Mouse (Mus musculus) liver, adult 2 months (tissue): ENCODE measurements around the gene Krtap14. TPM values are rescaled to one million over a fixed set of nuclear protein-coding genes. Genes with fewer than 3 reads are reported as not detected.

Experiments
- DNase-seq: peaks from one replicate; pipeline ENCODE4 v3.0.0-alpha.2; 2011; ENCODE audit warnings: low read depth, low spot score; ENCODE audit errors: extremely low read depth
- H3K27ac ChIP-seq: fragments of 200-500 bp; replicated peaks from 2 replicates; pipeline ENCODE4 v1.5.1; 2012; ENCODE audit warnings: low read depth, mild to moderate bottlenecking, control low read depth, inconsistent platforms, low read length; ENCODE audit not compliant: insufficient read depth
- H3K27me3 ChIP-seq: fragments of 200-500 bp; 2 replicates; pipeline ENCODE4 v1.6.1; 2012; ENCODE audit warnings: mild to moderate bottlenecking, moderate library complexity, low read length, inconsistent platforms; ENCODE audit not compliant: control insufficient read depth, insufficient read depth
- H3K36me3 ChIP-seq: fragments of 200-500 bp; 2 replicates; pipeline ENCODE4 v1.6.1; 2012; ENCODE audit warnings: low read length, inconsistent platforms; ENCODE audit not compliant: control insufficient read depth, insufficient read depth
- H3K4me1 ChIP-seq: fragments of 200-500 bp; 2 replicates; pipeline ENCODE4 v1.6.1; 2011; ENCODE audit warnings: low read length; ENCODE audit not compliant: control insufficient read depth, insufficient read depth
- H3K4me3 ChIP-seq: fragments of 200-500 bp; 2 replicates; pipeline ENCODE4 v1.5.1; 2011; ENCODE audit warnings: low read depth, mild to moderate bottlenecking, control low read depth, low read length, moderate library complexity; ENCODE audit not compliant: insufficient read depth
- H3K79me2 ChIP-seq: fragments of 200-500 bp; 2 replicates; pipeline ENCODE4 v1.6.1; 2012; ENCODE audit warnings: inconsistent platforms, mild to moderate bottlenecking, low read length, moderate library complexity; ENCODE audit not compliant: control insufficient read depth, insufficient read depth
- H3K9ac ChIP-seq: fragments of 200-500 bp; 2 replicates; pipeline ENCODE4 v1.6.1; 2012; ENCODE audit warnings: low read depth, mild to moderate bottlenecking, control low read depth, inconsistent platforms, low read length
- CTCF ChIP-seq: fragments of 200-500 bp; IDR thresholded peaks from 2 replicates; pipeline ENCODE4 v1.5.1; 2011; ENCODE audit warnings: low read depth, low read length, control low read depth
- POLR2A ChIP-seq: fragments of 200-500 bp; IDR thresholded peaks from 2 replicates; pipeline ENCODE4 v1.6.1; 2011; ENCODE audit warnings: low read length, control low read depth; ENCODE audit not compliant: insufficient read depth; ENCODE audit errors: extremely low read depth
- WGBS: fragments of 180-500 bp; shearing (Covaris S2); methylation state at CpG from one replicate; pipeline ENCODE4 v1.1.7; 2018; 5-methylcytosine and 5-hydroxymethylcytosine counted together
- polyA plus RNA-seq: library from polyadenylated mRNA; depleted of rRNA; stranded (reverse); fragments of >200 nt; gene quantifications from 2 replicates; pipeline ENCODE4 v1.2.3, GENCODE M21; 2012
- total RNA-seq: library from RNA; depleted of rRNA; stranded (reverse); fragments of >200 nt; gene quantifications from 2 replicates; pipeline ENCODE4 v1.2.3, GENCODE M21; 2014

Gene Krtap14
- total and polyA plus RNA-seq, 2 experiments: not detected

GRCm38 (mm10) chr16:88847363-88847762 lies 21.4 kb upstream of the Krtap14 start:
- H3K4me1 ChIP-seq: peaks cover 11% of the 10 kb centered on the region
- H3K4me3 ChIP-seq: no peak overlapping the region
- H3K36me3 ChIP-seq: no peaks in the 10 kb centered on the region
- WGBS: 37% methylated on average over 1 of the region's 1 CpGs
- TF ChIP-seq CTCF (no peak), POLR2A (no peak)
- no peak overlapping the region for H3K27ac ChIP-seq
- peak; percentile 39 for DNase-seq
- H3K79me2 ChIP-seq: no peaks in the 10 kb centered on the region
- no peak overlapping the region for H3K9ac ChIP-seq
- no peaks in the 10 kb centered on the region for H3K27me3 ChIP-seq

- H3K9ac ChIP-seq: no peak overlapping the region
- DNase-seq: no peak
- no peaks in the 10 kb centered on the region for H3K79me2 ChIP-seq
- H3K27ac ChIP-seq: no peak overlapping the region
- TF ChIP-seq POLR2A (no peak), CTCF (no peak)
- H3K27me3 ChIP-seq: no peaks in the 10 kb centered on the region
- no peak overlapping the region for H3K4me3 ChIP-seq
- H3K4me1 ChIP-seq: no peaks in the 10 kb centered on the region
- WGBS: 91% methylated on average over 3 of the region's 3 CpGs
- no peaks in the 10 kb centered on the region for H3K36me3 ChIP-seq
Observed at GRCm38 (mm10) chr16:88826978-88827377, 1.0 kb upstream of the Krtap14 start.

DNA sequence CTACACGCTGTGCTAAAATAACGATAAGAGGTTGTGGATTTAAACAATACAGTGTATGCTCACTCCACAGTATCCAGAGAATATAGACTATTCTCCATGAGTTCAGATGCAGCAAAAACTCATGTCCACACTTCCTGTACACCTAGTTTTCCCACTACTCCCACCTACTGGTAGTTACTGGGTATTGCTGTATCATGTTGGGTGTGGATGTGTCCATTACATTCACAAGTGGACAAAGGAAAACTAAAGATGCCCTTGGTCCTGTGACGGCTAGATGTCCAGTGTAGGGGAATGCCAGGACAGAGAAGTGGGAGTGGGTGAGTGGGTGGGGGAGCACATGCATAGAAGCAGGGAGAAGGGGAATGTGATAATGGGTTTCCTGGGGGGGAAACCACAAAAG lies 2.2 kb downstream of the Krtap14 start:
- DNase-seq: peak; percentile 56
- 78% methylated on average over 3 of the region's 3 CpGs for WGBS
- H3K27me3 ChIP-seq: no peaks in the 10 kb centered on the region
- no peak overlapping the region for H3K27ac ChIP-seq
- H3K79me2 ChIP-seq: no peaks in the 10 kb centered on the region
- H3K9ac ChIP-seq: no peak overlapping the region
- H3K36me3 ChIP-seq: no peaks in the 10 kb centered on the region
- H3K4me3 ChIP-seq: no peak overlapping the region
- TF ChIP-seq CTCF (peak; percentile 66), POLR2A (no peak)
- H3K4me1 ChIP-seq: no peaks in the 10 kb centered on the region

- no peak for DNase-seq
- Histone ChIP-seq H3K36me3 (no peaks in the 10 kb centered on the region), H3K79me2 (no peaks in the 10 kb centered on the region), H3K27ac (no peak within 1 kb of the TSS), H3K4me1 (no peaks in the 10 kb centered on the region), H3K27me3 (no peaks in the 10 kb centered on the region), H3K4me3 (no peak within 1 kb of the TSS), H3K9ac (no peak within 1 kb of the TSS)
- WGBS: 72% methylated on average over 3 of the region's 3 CpGs
- TF ChIP-seq POLR2A (no peak), CTCF (no peak)
Observed at GRCm38 (mm10) chr16:88820066-88820465, 5.9 kb downstream of the Krtap14 start, which contains the start of gene Krtap15. TSS of gene Krtap15 (plus strand) at chr16:88820215.

GRCm38 (mm10) chr16:88811827-88812226 lies 14.1 kb downstream of the Krtap14 start, which contains the start of gene Gm20741:
TSS of gene Gm20741 (minus strand) at chr16:88812220.
- Histone ChIP-seq H3K9ac (no peak within 1 kb of the TSS), H3K36me3 (no peaks in the 10 kb centered on the region), H3K4me1 (no peaks in the 10 kb centered on the region), H3K79me2 (no peaks in the 10 kb centered on the region), H3K27me3 (no peaks in the 10 kb centered on the region), H3K27ac (no peak within 1 kb of the TSS), H3K4me3 (no peak within 1 kb of the TSS)
- TF ChIP-seq POLR2A (no peak), CTCF (no peak)
- 81% methylated on average over 2 of the region's 2 CpGs for WGBS
- no peak for DNase-seq

- Histone ChIP-seq H3K27me3 (no peaks in the 10 kb centered on the region), H3K27ac (no peak overlapping the region), H3K4me3 (no peak overlapping the region), H3K9ac (no peak overlapping the region), H3K4me1 (no peaks in the 10 kb centered on the region), H3K36me3 (no peaks in the 10 kb centered on the region), H3K79me2 (no peaks in the 10 kb centered on the region)
- no peak for DNase-seq
- TF ChIP-seq POLR2A (no peak), CTCF (no peak)
- WGBS: 63% methylated on average over 2 of the region's 2 CpGs
Observed at GRCm38 (mm10) chr16:88786786-88787185, 39.2 kb downstream of the Krtap14 start.
